In the genomic region with DNA sequence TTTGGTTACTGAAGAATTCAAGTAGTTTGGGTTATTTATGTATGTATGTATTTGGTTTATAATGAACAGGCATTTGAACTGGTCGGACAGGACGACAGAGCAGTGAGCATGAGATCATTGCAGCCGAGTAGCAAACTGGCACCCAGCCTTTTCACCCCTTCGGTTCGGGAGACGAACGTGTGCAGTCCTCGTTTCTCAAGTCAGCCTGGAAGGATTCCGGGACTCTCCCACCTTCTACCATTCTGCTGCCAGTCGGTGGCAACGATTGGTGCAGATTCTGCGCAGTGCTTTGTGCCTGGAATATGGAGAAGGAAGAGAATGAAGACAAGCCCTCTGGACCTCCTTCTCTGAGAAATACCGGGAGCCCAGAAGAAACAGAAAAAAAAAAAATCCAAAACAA, we compare ENCODE assay signal across 9 mouse cellular contexts. TPM values are rescaled to one million over a fixed set of nuclear protein-coding genes. Genes with fewer than 3 reads are reported as not detected.
A peak's percentile ranks its signal among the peaks of the same experiment; 100 is the strongest.
DNase-seq lines count a peak whose midpoint lies in the region; ATAC-seq and TF ChIP-seq lines count a peak whose summit lies in the region.
"Had no signal": no experiment of that assay in that cellular context is flagged by ENCODE, and none has a peak within 500 bp of the region (broad histone marks: within the 10 kb centered on the region; RNA-seq: fewer than 3 reads in every experiment).

No protein-coding gene starts in this region.

- no peak for TF ChIP-seq POLR2A in lung, adult 2 months (IDR thresholded peaks at IDR 0.05; ENCODE audit: borderline replicate concordance, extremely low read depth, low read depth, low read length)

- WGBS in kidney, postnatal 0 days = 60% methylated on average over 13 of the region's 13 CpGs
- 58% methylated on average over 13 of the region's 13 CpGs for WGBS in lung, adult 2 months

- no peak for ATAC-seq in kidney, postnatal 0 days (replicated peaks; ENCODE audit: low FRiP score, low read depth)
- no peak for ATAC-seq in megakaryocyte progenitor cell, adult 5-6 weeks (replicated peaks; ENCODE audit: poor library complexity)

- H3K4me2 ChIP-seq in kidney, postnatal 0 days (ENCODE audit: low read length) = peak overlapping the region; percentile 17

- no peaks in the 10 kb centered on the region for H3K36me3 ChIP-seq in kidney, postnatal 0 days (ENCODE audit: insufficient read depth, low read length)

- H3K4me3 ChIP-seq in kidney, postnatal 0 days (replicated peaks; ENCODE audit: low read depth, low read length) = peak overlapping the region; percentile 1; the same call in 1 of the 2 replicates
- H3K4me3 ChIP-seq in lung, adult 2 months (replicated peaks; ENCODE audit: extremely low read depth, low read depth, low read length) = peak overlapping the region; percentile 64

- no peaks in the 10 kb centered on the region for H3K4me1 ChIP-seq in kidney, postnatal 0 days (replicated peaks; ENCODE audit: insufficient read depth, low read length)
- H3K4me1 ChIP-seq in lung, adult 2 months (ENCODE audit: control insufficient read depth, insufficient read depth, low read length) = no peaks in the 10 kb centered on the region

- H3K27ac ChIP-seq in kidney, postnatal 0 days = no peak overlapping the region
- H3K27ac ChIP-seq: liver, embryonic 14.5 days had no signal

- H3K9ac ChIP-seq in kidney, postnatal 0 days (ENCODE audit: low read depth, low read length) = no peak overlapping the region
- H3K9ac ChIP-seq: liver, embryonic 14.5 days had no signal

- H3K9me3 ChIP-seq in kidney, postnatal 0 days (replicated peaks; ENCODE audit: low read length) = no peaks in the 10 kb centered on the region

- no peaks in the 10 kb centered on the region for H3K27me3 ChIP-seq in kidney, postnatal 0 days (ENCODE audit: insufficient read depth, low read length)

- no peak for TF ChIP-seq CTCF in kidney, postnatal 0 days (IDR thresholded peaks at IDR 0.05; ENCODE audit: low read depth)
- TF ChIP-seq CTCF in lung, adult 2 months (IDR thresholded peaks at IDR 0.05; ENCODE audit: insufficient read depth, low read length) = no peak

- peak; percentile 77 for DNase-seq in adrenal gland, postnatal 14 days
- peak; percentile 91 for DNase-seq in cerebellum, adult 9-10 months
- peak; percentile 67 for DNase-seq in gastrocnemius, postnatal 10 days
- DNase-seq in kidney, postnatal 0 days (ENCODE audit: low spot score) = peak; percentile 29
- peak; percentile 18 for DNase-seq in lung, adult 2 months
- DNase-seq in right cerebral cortex, postnatal 10 days (ENCODE audit: low spot score in 2 of 2) = peak; percentile 89 to 92
- no peak for DNase-seq in spleen, postnatal 14 days (ENCODE audit: low spot score in 2 of 2)

RNA-seq across cellular contexts. Expression of a gene that starts 7.3 kb away (rescaled TPM):
- not detected in 2 replicates for total RNA-seq in adrenal gland, postnatal 14 days (2021)
- not detected for total RNA-seq in gastrocnemius, postnatal 10 days (2021)
- not detected in 2 replicates for polyA plus RNA-seq in kidney, postnatal 0 days (2015; fragmentation: Nextera tagmentation; extraction: Ambion mirVana)
- not detected in 2 replicates for polyA plus RNA-seq in lung, adult 2 months (2012; rRNA removed)
- total RNA-seq in megakaryocyte progenitor cell, adult 5-6 weeks (2015) = not detected in 2 replicates
- not detected in 2 replicates for total RNA-seq in megakaryocyte progenitor cell, adult 5-6 weeks (2017)
- polyA plus RNA-seq: liver, embryonic 14.5 days had no signal

Comparison
In these comparisons a context has a peak if more than half of its experiments do, and no peak if none do; other contexts are left out.
1. DNase-seq: peak in adrenal gland, postnatal 14 days (single experiment), cerebellum, adult 9-10 months (single experiment), gastrocnemius, postnatal 10 days (single experiment), kidney, postnatal 0 days (single experiment), lung, adult 2 months (single experiment) and right cerebral cortex, postnatal 10 days (2 of 2); none in spleen, postnatal 14 days (0 of 2).